Mouse (Mus musculus): Measurements from ENCODE around the gene Dvl2.

GRCm38 (mm10) chr11:70053898-70054570, 53.6 kb downstream of the Dvl2 start, which contains the start of gene Asgr1:
- TF ChIP-seq GATA1 (IDR thresholded peaks at IDR 0.05; ENCODE audit: low read length) (no peak), TAL1 (IDR thresholded peaks at IDR 0.05; ENCODE audit: low read length) (no peak)
